Mouse (Mus musculus) midbrain, embryonic 15.5 days (tissue): ENCODE measurements around the gene Ccnk. TPM values are rescaled to one million over a fixed set of nuclear protein-coding genes. Genes with fewer than 3 reads are reported as not detected.

Source experiments
- ATAC-seq: fragments of 200-750 bp; cut with Nextera tagmentation; replicated peaks from 2 replicates; pipeline ENCODE4 v1.8.0; 2017; ENCODE audit warnings: moderate TSS enrichment
- H3K27ac ChIP-seq: fragments of 300-500 bp; sonication (generic); 2 replicates; pipeline ENCODE4 v1.5.1; 2015; ENCODE audit warnings: mild to moderate bottlenecking, inconsistent platforms
- H3K27me3 ChIP-seq: fragments of 300-500 bp; sonication (generic); replicated peaks from 2 replicates; pipeline ENCODE4 v1.6.1; 2015; ENCODE audit warnings: inconsistent platforms
- H3K36me3 ChIP-seq: fragments of 300-500 bp; sonication (generic); replicated peaks from 2 replicates; pipeline ENCODE4 v1.6.1; 2015; ENCODE audit warnings: inconsistent platforms
- H3K4me1 ChIP-seq: fragments of 300-500 bp; sonication (generic); 2 replicates; pipeline ENCODE4 v1.6.1; 2015; ENCODE audit warnings: inconsistent platforms
- H3K4me2 ChIP-seq: fragments of 300-500 bp; sonication (generic); 2 replicates; pipeline ENCODE4 v1.6.1; 2015; ENCODE audit warnings: inconsistent platforms, mild to moderate bottlenecking, moderate library complexity
- H3K4me3 ChIP-seq: fragments of 300-500 bp; sonication (generic); 2 replicates; pipeline ENCODE4 v1.5.1; 2015; ENCODE audit warnings: mild to moderate bottlenecking, inconsistent platforms
- H3K9ac ChIP-seq: fragments of 300-500 bp; sonication (generic); 2 replicates; pipeline ENCODE4 v1.6.1; 2015; ENCODE audit warnings: mild to moderate bottlenecking, inconsistent platforms
- H3K9me3 ChIP-seq: fragments of 300-500 bp; sonication (generic); 2 replicates; pipeline ENCODE4 v1.6.1; 2016; ENCODE audit warnings: inconsistent platforms
- WGBS: fragments of 180-500 bp; shearing (Covaris S2); methylation state at CpG from one replicate; pipeline ENCODE4 v1.1.7; 2015; ENCODE audit warnings: mixed read lengths; 5-methylcytosine and 5-hydroxymethylcytosine counted together
- polyA plus RNA-seq: library from polyadenylated mRNA; unstranded; fragments of >200 nt; fragmentation: Nextera tagmentation; extraction: Ambion mirVana; gene quantifications from 2 replicates; pipeline ENCODE4 v1.2.1, GENCODE M21; 2015

Ccnk gene
- polyA plus RNA-seq, 1 experiment from 2014 or later: 3.7 TPM

DNA sequence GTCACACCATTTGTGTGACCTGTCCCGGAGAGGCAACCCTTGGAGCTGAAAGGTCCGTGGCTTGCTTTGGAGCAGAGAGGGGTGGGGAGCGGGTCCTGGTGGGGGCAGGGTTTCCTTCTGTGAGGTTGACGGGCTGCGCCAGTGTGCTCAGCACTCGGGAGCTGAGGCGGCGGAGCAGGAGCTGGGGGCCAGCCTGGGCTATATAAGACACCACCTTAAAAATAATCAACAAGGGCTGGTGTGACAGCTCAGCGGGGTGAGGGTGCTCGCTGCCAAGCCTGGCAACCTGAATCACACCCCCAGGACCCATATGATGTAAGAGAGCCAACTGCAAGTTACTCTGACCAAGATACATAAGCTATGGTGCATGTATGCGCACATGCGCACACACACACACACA, 50.7 kb downstream of the Ccnk start:
- Histone ChIP-seq H3K9me3 (no peaks in the 10 kb centered on the region), H3K36me3 (no peaks in the 10 kb centered on the region), H3K9ac (no peak overlapping the region), H3K27ac (no peak overlapping the region), H3K4me1 (peaks cover 40% of the 10 kb centered on the region), H3K4me3 (no peak overlapping the region), H3K4me2 (no peak overlapping the region), H3K27me3 (no peaks in the 10 kb centered on the region)
- ATAC-seq: no peak
- WGBS: 77% methylated on average over 12 of the region's 12 CpGs

DNA sequence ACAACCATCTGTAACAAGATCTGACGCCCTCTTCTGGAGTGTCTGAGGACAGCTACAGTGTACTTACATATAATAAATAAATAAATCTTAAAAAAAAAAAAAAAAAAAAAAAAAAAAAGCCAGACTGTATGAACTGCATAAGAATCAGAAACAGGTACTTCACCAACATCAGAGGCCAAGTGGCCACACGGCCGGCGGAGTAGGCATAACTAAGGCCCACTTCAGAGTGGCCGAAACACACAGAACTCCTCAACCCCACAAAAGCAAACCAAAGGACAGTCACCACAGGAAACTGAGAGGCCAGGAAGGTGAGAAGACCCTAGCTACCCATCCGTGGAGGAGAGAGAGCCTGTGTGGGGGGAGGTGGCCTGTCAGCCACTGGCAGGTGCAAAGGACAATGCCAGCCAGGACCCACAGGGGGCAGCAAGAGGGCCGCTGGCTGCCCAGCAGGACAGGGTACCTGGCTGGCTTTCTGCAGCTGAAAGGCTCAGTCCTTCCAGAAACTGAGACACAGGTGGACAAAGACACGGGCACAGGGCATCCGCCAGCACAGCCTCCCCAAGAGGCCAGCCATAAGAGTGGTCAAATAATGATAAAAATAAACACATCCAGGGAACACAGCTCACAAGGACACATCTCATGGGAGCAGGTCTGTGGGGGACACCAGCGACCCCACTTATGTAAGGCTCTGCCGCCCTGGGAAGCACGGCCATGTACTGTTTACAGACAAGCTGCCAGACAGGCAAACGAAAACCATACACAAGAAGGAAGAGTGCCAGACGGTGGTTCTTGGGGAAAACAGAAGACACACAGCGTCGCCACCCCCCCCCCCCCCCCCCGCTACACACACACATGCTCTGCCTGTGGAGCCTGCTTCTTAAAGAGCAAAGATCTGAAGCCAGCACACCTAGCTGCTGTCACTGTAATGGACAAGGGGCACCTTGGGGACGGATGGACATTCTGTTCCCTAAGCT, 51.7 kb downstream of the Ccnk start:
- H3K4me1 ChIP-seq: peaks cover 36% of the 10 kb centered on the region
- no peak overlapping the region for H3K4me2 ChIP-seq
- H3K36me3 ChIP-seq: no peaks in the 10 kb centered on the region
- H3K27me3 ChIP-seq: no peaks in the 10 kb centered on the region
- H3K9me3 ChIP-seq: no peaks in the 10 kb centered on the region
- no peak overlapping the region for H3K4me3 ChIP-seq
- WGBS: 56% methylated on average over 17 of the region's 18 CpGs
- no peak overlapping the region for H3K9ac ChIP-seq
- ATAC-seq: no peak
- peak overlapping the region; percentile 43; the same call in 1 of the 2 replicates for H3K27ac ChIP-seq

DNA sequence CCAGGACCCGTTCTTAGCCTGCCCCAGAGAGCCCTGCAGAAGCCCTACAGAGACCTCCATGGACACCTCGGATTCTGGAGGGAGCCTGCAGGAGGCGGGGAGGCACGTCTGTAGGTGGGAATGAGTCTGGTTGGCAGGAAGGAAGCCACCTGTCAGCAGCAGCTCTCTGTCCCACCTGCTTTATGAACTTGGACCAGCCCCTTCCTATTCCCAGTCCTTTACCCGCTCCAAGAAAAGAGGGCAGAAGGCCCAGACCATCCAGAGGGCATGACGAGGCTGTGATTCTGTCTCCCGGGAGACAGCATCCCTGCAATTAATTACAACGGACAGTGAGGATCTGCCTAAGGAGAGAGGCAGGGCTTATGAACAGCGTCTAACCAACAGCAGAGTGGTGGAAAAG, 52.5 kb downstream of the Ccnk start:
- Histone ChIP-seq H3K9ac (no peak overlapping the region), H3K9me3 (no peaks in the 10 kb centered on the region), H3K4me1 (peaks cover 33% of the 10 kb centered on the region), H3K36me3 (no peaks in the 10 kb centered on the region), H3K27ac (peak overlapping the region; percentile 43; the same call in 1 of the 2 replicates), H3K27me3 (no peaks in the 10 kb centered on the region), H3K4me2 (no peak overlapping the region), H3K4me3 (no peak overlapping the region)
- 27% methylated on average over 9 of the region's 9 CpGs for WGBS
- ATAC-seq: no peak

DNA sequence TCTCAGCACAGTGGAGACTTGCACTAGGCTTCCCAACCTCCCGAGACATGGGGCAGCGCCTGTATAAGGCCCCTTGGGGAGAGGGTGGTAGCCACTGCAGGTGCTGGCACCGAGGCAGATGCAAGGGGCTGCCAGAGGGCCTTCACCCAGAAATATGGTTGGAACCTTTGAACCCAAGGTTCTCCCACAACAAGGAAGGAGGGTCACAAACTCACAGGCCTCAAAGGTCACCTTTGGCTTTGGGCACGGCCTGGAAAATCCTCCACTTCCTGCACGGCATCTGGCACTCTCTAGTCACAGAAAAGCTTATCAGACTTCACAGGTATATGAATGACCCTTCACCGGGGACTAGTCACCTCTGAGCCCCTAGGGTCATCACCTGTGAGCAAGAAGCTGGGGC, 54.4 kb downstream of the Ccnk start:
- Histone ChIP-seq H3K9ac (no peak overlapping the region), H3K4me2 (no peak overlapping the region), H3K36me3 (no peaks in the 10 kb centered on the region), H3K9me3 (no peaks in the 10 kb centered on the region), H3K4me3 (no peak overlapping the region), H3K27me3 (no peaks in the 10 kb centered on the region), H3K27ac (no peak overlapping the region), H3K4me1 (peaks cover 36% of the 10 kb centered on the region)
- WGBS: 91% methylated on average over 6 of the region's 6 CpGs
- ATAC-seq: no peak

DNA sequence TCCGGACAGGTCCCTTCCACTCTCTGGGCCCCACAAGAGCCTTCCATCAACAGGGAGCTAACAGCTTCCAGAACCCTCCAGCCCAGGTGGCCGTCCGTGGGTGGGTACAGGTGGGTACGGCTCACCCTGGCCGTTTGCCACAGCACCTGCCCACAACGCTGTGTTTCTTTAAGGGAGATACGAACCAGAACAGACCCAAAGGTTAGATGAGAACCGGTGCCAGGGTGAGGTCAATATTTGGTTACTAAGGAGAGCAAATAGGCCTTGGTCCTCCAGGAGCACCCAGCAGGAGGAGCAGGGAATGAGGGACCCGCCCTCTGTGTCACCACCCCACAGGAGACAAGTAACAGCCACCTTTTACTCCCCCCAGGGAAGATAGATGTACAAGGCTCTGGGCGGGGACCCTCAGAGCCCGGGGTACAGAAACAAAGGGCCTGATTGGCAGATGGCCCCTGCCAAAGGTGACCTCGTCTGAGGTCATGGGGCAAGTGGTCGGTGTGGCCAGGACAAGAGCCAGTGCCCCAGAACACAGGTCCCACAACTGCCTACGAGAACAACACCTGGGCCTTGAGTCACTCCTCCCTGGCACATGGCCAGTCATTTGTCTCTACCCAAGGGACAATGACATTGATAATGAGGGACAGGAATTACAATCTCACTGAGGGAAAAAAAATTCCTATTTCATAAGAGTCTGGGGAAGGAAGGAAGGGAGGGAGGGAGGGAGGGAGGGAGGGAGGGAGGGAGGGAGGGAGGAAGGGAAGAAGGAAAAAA, 55.6 kb downstream of the Ccnk start:
- H3K9ac ChIP-seq: no peak overlapping the region
- no peaks in the 10 kb centered on the region for H3K9me3 ChIP-seq
- H3K27ac ChIP-seq: no peak overlapping the region
- no peaks in the 10 kb centered on the region for H3K36me3 ChIP-seq
- ATAC-seq: no peak
- H3K4me2 ChIP-seq: no peak overlapping the region
- WGBS: 82% methylated on average over 14 of the region's 14 CpGs
- H3K27me3 ChIP-seq: no peaks in the 10 kb centered on the region
- H3K4me3 ChIP-seq: no peak overlapping the region
- peaks cover 49% of the 10 kb centered on the region for H3K4me1 ChIP-seq

DNA sequence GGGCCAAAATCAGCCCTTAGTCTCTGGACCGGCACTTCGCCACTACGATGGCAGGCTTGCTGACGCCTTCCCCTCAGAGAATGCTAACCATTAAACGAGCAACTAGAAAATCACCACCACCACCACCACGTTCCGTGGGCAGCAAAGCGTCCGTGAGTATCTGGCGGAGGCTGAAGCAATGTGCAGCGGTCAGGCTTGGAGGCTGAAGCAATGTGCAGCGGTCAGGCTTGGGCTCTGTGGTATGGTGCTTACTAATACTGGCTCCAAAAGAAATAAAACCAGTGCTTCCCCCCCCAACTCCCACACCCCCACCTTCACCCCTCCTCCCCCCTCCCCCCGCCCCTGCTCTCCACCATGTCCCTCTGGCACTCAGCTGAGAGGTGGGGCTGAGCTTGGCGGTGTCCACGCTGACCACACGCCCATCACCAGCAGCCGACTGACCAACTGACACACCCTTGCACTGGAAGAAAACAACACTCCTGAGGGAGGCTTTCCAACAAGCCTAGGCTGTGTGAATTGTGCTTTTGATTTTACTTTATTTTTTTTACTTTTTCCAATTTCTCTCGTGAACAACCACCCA, 56.7 kb downstream of the Ccnk start:
- no peaks in the 10 kb centered on the region for H3K36me3 ChIP-seq
- no peak overlapping the region for H3K4me3 ChIP-seq
- H3K4me1 ChIP-seq: peaks cover 56% of the 10 kb centered on the region
- H3K9ac ChIP-seq: no peak overlapping the region
- no peaks in the 10 kb centered on the region for H3K9me3 ChIP-seq
- no peak overlapping the region for H3K4me2 ChIP-seq
- no peak overlapping the region for H3K27ac ChIP-seq
- no peaks in the 10 kb centered on the region for H3K27me3 ChIP-seq
- ATAC-seq: no peak
- 75% methylated on average over 18 of the region's 18 CpGs for WGBS

DNA sequence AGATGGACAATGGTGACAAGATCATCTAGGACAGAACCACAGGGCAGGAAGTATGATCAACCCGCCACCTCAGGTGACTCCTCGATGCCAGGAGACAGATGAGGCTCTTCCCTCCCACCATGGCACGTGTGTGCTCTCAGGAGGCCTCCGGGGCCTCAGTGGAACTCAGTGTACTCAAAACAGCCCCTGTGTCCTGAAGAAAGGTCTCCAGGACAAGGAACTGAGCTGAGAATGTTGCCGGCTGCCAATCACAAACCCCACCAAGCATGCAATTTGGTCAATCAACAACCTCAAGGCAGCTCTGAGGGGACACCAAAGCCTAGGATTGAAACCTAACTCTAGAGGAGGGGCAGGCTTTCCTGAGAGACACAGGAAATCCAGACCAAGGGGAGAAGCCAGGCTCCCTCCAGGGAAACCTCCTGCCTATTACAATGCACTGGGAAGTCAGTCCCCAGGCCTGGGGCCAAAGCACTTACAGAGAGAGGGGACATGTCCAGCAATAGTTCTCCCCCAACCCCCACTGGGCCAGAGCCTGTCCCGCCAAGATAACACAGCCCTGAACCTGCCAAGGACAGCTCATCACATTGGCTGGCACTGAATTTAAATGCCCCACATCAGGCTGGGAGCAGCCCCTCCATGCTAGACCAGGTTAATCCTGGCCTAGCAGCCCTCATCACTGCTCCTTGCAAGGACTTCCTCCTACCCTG, 58.1 kb downstream of the Ccnk start:
- no peak overlapping the region for H3K9ac ChIP-seq
- H3K4me2 ChIP-seq: no peak overlapping the region
- no peak overlapping the region for H3K4me3 ChIP-seq
- no peak for ATAC-seq
- H3K27me3 ChIP-seq: no peaks in the 10 kb centered on the region
- H3K4me1 ChIP-seq: peaks cover 59% of the 10 kb centered on the region
- WGBS: 80% methylated on average over 6 of the region's 6 CpGs
- no peaks in the 10 kb centered on the region for H3K36me3 ChIP-seq
- H3K9me3 ChIP-seq: no peaks in the 10 kb centered on the region
- H3K27ac ChIP-seq: no peak overlapping the region

DNA sequence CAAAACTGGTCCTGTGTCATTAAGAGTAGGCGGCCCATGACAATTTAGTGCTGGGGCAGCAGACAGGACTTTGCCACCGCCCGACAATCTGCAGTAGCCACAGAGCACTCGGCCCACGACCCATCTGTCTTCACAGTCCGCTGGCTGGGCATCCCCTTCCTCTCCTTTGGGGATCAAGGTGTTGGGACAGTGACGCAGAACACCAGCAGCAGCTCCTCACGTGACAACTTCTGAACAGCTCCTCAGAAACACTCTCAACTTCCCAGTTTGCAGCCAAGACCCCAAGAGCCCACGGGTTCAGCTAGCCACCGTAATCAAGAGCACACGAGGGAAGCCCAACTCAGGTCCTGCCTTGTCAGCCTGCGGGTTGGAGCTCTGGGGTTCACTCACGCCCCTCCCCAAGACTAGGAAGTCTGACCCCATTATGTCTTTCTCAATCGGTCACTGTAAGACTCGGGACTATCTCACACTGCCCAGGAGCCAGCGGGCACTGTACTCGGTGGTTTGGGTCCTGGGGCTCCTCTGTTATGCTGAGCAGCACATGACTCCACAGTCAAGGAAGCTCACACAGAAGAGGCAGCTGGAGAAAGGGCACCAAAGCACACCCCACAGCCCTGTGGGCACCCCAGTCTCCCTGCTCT, 59.1 kb downstream of the Ccnk start:
- Histone ChIP-seq H3K27me3 (no peaks in the 10 kb centered on the region), H3K4me3 (no peak overlapping the region), H3K9ac (no peak overlapping the region), H3K4me1 (peaks cover 65% of the 10 kb centered on the region), H3K36me3 (no peaks in the 10 kb centered on the region), H3K9me3 (no peaks in the 10 kb centered on the region), H3K4me2 (no peak overlapping the region), H3K27ac (no peak overlapping the region)
- ATAC-seq: no peak
- 81% methylated on average over 17 of the region's 17 CpGs for WGBS

DNA sequence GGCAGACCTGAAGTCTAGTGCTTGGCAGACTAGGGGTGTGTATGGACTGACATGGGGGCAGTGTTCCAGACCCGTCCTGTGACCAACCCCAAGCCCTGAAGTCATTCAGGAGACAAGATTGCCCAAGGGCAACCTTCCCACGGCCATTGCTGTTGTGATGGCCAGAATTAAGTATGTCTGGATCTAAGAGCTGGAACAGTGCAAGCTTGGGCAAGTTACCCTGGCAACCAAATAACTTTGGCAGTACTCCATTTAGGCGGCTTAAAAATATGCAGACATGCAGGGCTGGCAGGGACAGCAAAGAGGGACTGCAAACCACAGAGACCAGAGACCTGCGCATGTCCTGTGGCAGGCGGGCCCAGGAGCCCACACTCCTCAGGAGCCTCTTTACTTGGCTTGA, 60.1 kb downstream of the Ccnk start:
- H3K9ac ChIP-seq: no peak overlapping the region
- no peak overlapping the region for H3K4me2 ChIP-seq
- WGBS: 21% methylated on average over 5 of the region's 5 CpGs

DNA sequence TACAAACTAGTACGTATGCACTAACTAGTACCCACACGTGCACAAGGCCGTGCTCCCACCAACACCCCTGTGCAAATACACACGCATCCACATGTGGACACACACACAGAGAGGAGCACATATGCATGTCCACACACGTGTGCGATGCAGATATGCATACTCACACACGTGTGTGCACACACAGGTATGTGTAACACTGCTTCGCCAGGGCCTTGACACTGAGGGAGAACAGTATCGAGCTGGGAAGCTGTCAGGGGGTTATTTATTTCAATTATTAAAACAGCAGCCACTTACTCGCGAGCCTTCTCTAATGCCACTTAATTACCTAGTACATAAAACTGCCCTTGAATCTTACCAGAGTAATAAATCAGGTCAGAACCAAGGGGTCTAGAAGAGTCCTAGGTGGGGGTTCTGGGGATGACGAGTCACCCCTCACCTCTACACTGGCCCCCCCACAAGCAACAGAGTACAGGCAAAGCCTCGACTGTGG, 61.1 kb downstream of the Ccnk start:
- peak overlapping the region; percentile 73 for H3K27ac ChIP-seq
- WGBS: 49% methylated on average over 13 of the region's 13 CpGs
- H3K36me3 ChIP-seq: no peaks in the 10 kb centered on the region
- no peak overlapping the region for H3K4me3 ChIP-seq
- no peaks in the 10 kb centered on the region for H3K27me3 ChIP-seq
- H3K9ac ChIP-seq: peak overlapping the region; percentile 11
- no peak for ATAC-seq
- H3K9me3 ChIP-seq: no peaks in the 10 kb centered on the region
- peaks cover 84% of the 10 kb centered on the region for H3K4me1 ChIP-seq
- H3K4me2 ChIP-seq: peak overlapping the region; percentile 19

More for the DNA sequence above, 60.1 kb downstream of the Ccnk start:
- Histone ChIP-seq H3K4me1 (peaks cover 74% of the 10 kb centered on the region), H3K27ac (peak overlapping the region; percentile 66), H3K4me3 (no peak overlapping the region), H3K9me3 (no peaks in the 10 kb centered on the region), H3K36me3 (no peaks in the 10 kb centered on the region), H3K27me3 (no peaks in the 10 kb centered on the region)
- peak; percentile 17; the same call in 1 of the 2 replicates for ATAC-seq

DNA sequence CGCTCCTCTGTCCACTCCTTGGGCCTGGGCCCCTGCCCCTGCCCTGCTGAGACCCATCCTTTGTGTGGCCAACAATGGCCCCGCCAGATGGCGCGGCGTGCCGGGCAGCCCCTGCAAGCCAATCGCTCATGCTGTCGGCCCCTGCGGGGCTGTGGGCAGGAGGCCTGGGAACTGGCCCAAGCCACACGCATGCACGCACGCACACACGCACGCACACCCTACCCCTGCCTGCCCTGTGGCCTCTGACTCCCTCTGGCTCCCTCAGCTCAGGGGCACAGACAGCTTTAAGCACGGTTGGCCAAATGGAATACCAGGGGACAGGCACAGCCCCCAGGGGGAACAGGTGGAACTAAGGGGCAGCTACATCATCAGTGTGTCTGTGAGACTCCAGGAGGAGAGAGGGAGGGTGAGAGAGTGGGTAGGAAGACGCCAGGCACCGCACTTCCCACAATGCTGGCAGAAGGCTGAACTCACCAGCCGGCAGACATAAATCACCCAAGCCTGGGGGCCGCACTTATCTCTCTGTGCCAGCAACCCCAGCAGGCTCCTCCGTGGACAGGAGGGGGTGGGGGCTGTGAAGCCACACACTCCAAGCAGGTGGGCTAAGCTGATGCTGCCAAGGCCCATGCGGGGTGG, 61.7 kb downstream of the Ccnk start:
- H3K4me2 ChIP-seq: peak overlapping the region; percentile 19
- ATAC-seq: peak; percentile 35
- H3K9me3 ChIP-seq: no peaks in the 10 kb centered on the region
- H3K27ac ChIP-seq: peak overlapping the region; percentile 73
- H3K4me3 ChIP-seq: no peak overlapping the region
- no peaks in the 10 kb centered on the region for H3K27me3 ChIP-seq
- H3K36me3 ChIP-seq: no peaks in the 10 kb centered on the region
- peak overlapping the region; percentile 11 for H3K9ac ChIP-seq
- WGBS: 9% methylated on average over 21 of the region's 21 CpGs
- peaks cover 85% of the 10 kb centered on the region for H3K4me1 ChIP-seq
